Mouse (Mus musculus): ENCODE measurements around the gene Col4a2. TPM values are rescaled to one million over a fixed set of nuclear protein-coding genes. Genes with fewer than 3 reads are reported as not detected.

Gene Col4a2
- polyA plus RNA-seq, 1 experiment from 2014 or later, result 82.2 TPM

- H3K27ac ChIP-seq, result peak overlapping the region; percentile 63
Measured at GRCm38 (mm10) chr8:11327722-11328417, 15.3 kb downstream of the Col4a2 start.

GRCm38 (mm10) chr8:11331561-11331960 lies 19.0 kb downstream of the Col4a2 start:
- WGBS, result 65% methylated on average over 4 of the region's 4 CpGs
- no peak for ATAC-seq (ENCODE audit: insufficient number of reproducible peaks, insufficient read depth, low FRiP score, low TSS enrichment)
- no peak overlapping the region for H3K27ac ChIP-seq
- peaks cover 20% of the 10 kb centered on the region for H3K4me1 ChIP-seq
- H3K27me3 ChIP-seq, result no peaks in the 10 kb centered on the region
- H3K4me2 ChIP-seq (replicated peaks), result no peak overlapping the region
- no peaks in the 10 kb centered on the region for H3K36me3 ChIP-seq
- H3K9me3 ChIP-seq, result no peaks in the 10 kb centered on the region
- no peak overlapping the region for H3K9ac ChIP-seq
- no peak overlapping the region for H3K4me3 ChIP-seq

More at GRCm38 (mm10) chr8:11327722-11328417, 15.3 kb downstream of the Col4a2 start:
- ATAC-seq (ENCODE audit: insufficient number of reproducible peaks, insufficient read depth, low FRiP score, low TSS enrichment), result no peak
- Histone ChIP-seq H3K9me3 (no peaks in the 10 kb centered on the region), H3K4me3 (no peak overlapping the region), H3K4me1 (peaks cover 25% of the 10 kb centered on the region), H3K36me3 (no peaks in the 10 kb centered on the region), H3K27me3 (no peaks in the 10 kb centered on the region), H3K9ac (no peak overlapping the region), H3K4me2 (replicated peaks) (no peak overlapping the region)
- 37% methylated on average over 5 of the region's 5 CpGs for WGBS

- no peak overlapping the region for H3K4me2 ChIP-seq (replicated peaks)
- 72% methylated on average over 6 of the region's 6 CpGs for WGBS
Measured at GRCm38 (mm10) chr8:11333746-11334145, 21.1 kb downstream of the Col4a2 start.

GRCm38 (mm10) chr8:11334493-11334892 lies 21.9 kb downstream of the Col4a2 start:
- H3K4me1 ChIP-seq, result 0 out of 2 replicates have a peak, but pooled peaks cover 7% of the 10 kb centered on the region
- WGBS, result 83% methylated on average over 3 of the region's 3 CpGs
- H3K9me3 ChIP-seq, result no peaks in the 10 kb centered on the region
- no peaks in the 10 kb centered on the region for H3K36me3 ChIP-seq
- no peak overlapping the region for H3K27ac ChIP-seq
- no peak overlapping the region for H3K9ac ChIP-seq
- no peak for ATAC-seq (ENCODE audit: insufficient number of reproducible peaks, insufficient read depth, low FRiP score, low TSS enrichment)
- H3K4me2 ChIP-seq (replicated peaks), result no peak overlapping the region
- no peaks in the 10 kb centered on the region for H3K27me3 ChIP-seq
- H3K4me3 ChIP-seq, result no peak overlapping the region

More at GRCm38 (mm10) chr8:11333746-11334145, 21.1 kb downstream of the Col4a2 start:
- ATAC-seq (ENCODE audit: insufficient number of reproducible peaks, insufficient read depth, low FRiP score, low TSS enrichment), result no peak
- Histone ChIP-seq H3K27ac (no peak overlapping the region), H3K4me1 (0 out of 2 replicates have a peak, but pooled peaks cover 7% of the 10 kb centered on the region), H3K27me3 (no peaks in the 10 kb centered on the region), H3K9ac (no peak overlapping the region), H3K9me3 (no peaks in the 10 kb centered on the region), H3K36me3 (no peaks in the 10 kb centered on the region), H3K4me3 (no peak overlapping the region)

- H3K4me1 ChIP-seq, result 0 out of 2 replicates have a peak, but pooled peaks cover 6% of the 10 kb centered on the region
- no peak overlapping the region for H3K27ac ChIP-seq
- no peaks in the 10 kb centered on the region for H3K36me3 ChIP-seq
- H3K9ac ChIP-seq, result no peak overlapping the region
- H3K9me3 ChIP-seq, result no peaks in the 10 kb centered on the region
- no peak overlapping the region for H3K4me2 ChIP-seq (replicated peaks)
- H3K4me3 ChIP-seq, result no peak overlapping the region
- H3K27me3 ChIP-seq, result no peaks in the 10 kb centered on the region
- no peak for ATAC-seq (ENCODE audit: insufficient number of reproducible peaks, insufficient read depth, low FRiP score, low TSS enrichment)
- WGBS, result 90% methylated on average over 4 of the region's 4 CpGs
Measured at GRCm38 (mm10) chr8:11335238-11335637, 22.6 kb downstream of the Col4a2 start.

- Histone ChIP-seq H3K4me1 (0 out of 2 replicates have a peak, but pooled peaks cover 3% of the 10 kb centered on the region), H3K4me3 (no peak overlapping the region), H3K36me3 (no peaks in the 10 kb centered on the region), H3K9ac (no peak overlapping the region), H3K4me2 (replicated peaks) (no peak overlapping the region), H3K27ac (no peak overlapping the region), H3K27me3 (no peaks in the 10 kb centered on the region), H3K9me3 (no peaks in the 10 kb centered on the region)
- ATAC-seq (ENCODE audit: insufficient number of reproducible peaks, insufficient read depth, low FRiP score, low TSS enrichment), result no peak
- WGBS, result 88% methylated on average over 5 of the region's 5 CpGs
Measured at GRCm38 (mm10) chr8:11336346-11336745, 23.7 kb downstream of the Col4a2 start.

- no peak overlapping the region for H3K9ac ChIP-seq
- H3K27ac ChIP-seq, result no peak overlapping the region
- H3K4me3 ChIP-seq, result no peak overlapping the region
- no peaks in the 10 kb centered on the region for H3K9me3 ChIP-seq
- WGBS, result 86% methylated on average over 10 of the region's 10 CpGs
- ATAC-seq (ENCODE audit: insufficient number of reproducible peaks, insufficient read depth, low FRiP score, low TSS enrichment), result no peak
- H3K4me2 ChIP-seq (replicated peaks), result no peak overlapping the region
- H3K36me3 ChIP-seq, result no peaks in the 10 kb centered on the region
- H3K4me1 ChIP-seq, result 0 out of 2 replicates have a peak, but pooled peaks cover 4% of the 10 kb centered on the region
- no peaks in the 10 kb centered on the region for H3K27me3 ChIP-seq
Measured at GRCm38 (mm10) chr8:11337642-11338041, 25.0 kb downstream of the Col4a2 start.

- Histone ChIP-seq H3K27me3 (no peaks in the 10 kb centered on the region), H3K27ac (no peak overlapping the region), H3K4me2 (replicated peaks) (no peak overlapping the region), H3K9me3 (no peaks in the 10 kb centered on the region), H3K4me3 (no peak overlapping the region), H3K36me3 (no peaks in the 10 kb centered on the region), H3K4me1 (peaks cover 9% of the 10 kb centered on the region; the same call in 1 of the 2 replicates), H3K9ac (no peak overlapping the region)
- no peak for ATAC-seq (ENCODE audit: insufficient number of reproducible peaks, insufficient read depth, low FRiP score, low TSS enrichment)
- 84% methylated on average over 9 of the region's 9 CpGs for WGBS
Measured at GRCm38 (mm10) chr8:11338507-11338906, 25.9 kb downstream of the Col4a2 start.

- peaks cover 9% of the 10 kb centered on the region; the same call in 1 of the 2 replicates for H3K4me1 ChIP-seq
- H3K36me3 ChIP-seq, result no peaks in the 10 kb centered on the region
- H3K4me3 ChIP-seq, result no peak overlapping the region
- no peak for ATAC-seq (ENCODE audit: insufficient number of reproducible peaks, insufficient read depth, low FRiP score, low TSS enrichment)
- no peaks in the 10 kb centered on the region for H3K9me3 ChIP-seq
- no peak overlapping the region for H3K9ac ChIP-seq
- H3K27me3 ChIP-seq, result no peaks in the 10 kb centered on the region
- no peak overlapping the region for H3K4me2 ChIP-seq (replicated peaks)
- WGBS, result 82% methylated on average over 12 of the region's 12 CpGs
- H3K27ac ChIP-seq, result no peak overlapping the region
Measured at GRCm38 (mm10) chr8:11340310-11341110, 27.9 kb downstream of the Col4a2 start.

GRCm38 (mm10) chr8:11341111-11341566 lies 28.5 kb downstream of the Col4a2 start:
- Histone ChIP-seq H3K9me3 (no peaks in the 10 kb centered on the region), H3K4me1 (peaks cover 9% of the 10 kb centered on the region; the same call in 1 of the 2 replicates), H3K36me3 (no peaks in the 10 kb centered on the region), H3K4me3 (no peak overlapping the region), H3K27me3 (no peaks in the 10 kb centered on the region), H3K9ac (no peak overlapping the region), H3K27ac (no peak overlapping the region), H3K4me2 (replicated peaks) (no peak overlapping the region)
- ATAC-seq (ENCODE audit: insufficient number of reproducible peaks, insufficient read depth, low FRiP score, low TSS enrichment), result no peak
- 84% methylated on average over 3 of the region's 3 CpGs for WGBS

- ATAC-seq (ENCODE audit: insufficient number of reproducible peaks, insufficient read depth, low FRiP score, low TSS enrichment), result no peak
- Histone ChIP-seq H3K9ac (no peak overlapping the region), H3K4me1 (peaks cover 11% of the 10 kb centered on the region; the same call in 1 of the 2 replicates), H3K4me2 (replicated peaks) (no peak overlapping the region), H3K36me3 (no peaks in the 10 kb centered on the region), H3K27me3 (no peaks in the 10 kb centered on the region), H3K4me3 (no peak overlapping the region), H3K27ac (no peak overlapping the region), H3K9me3 (no peaks in the 10 kb centered on the region)
- WGBS, result 82% methylated on average over 9 of the region's 9 CpGs
Measured at GRCm38 (mm10) chr8:11344459-11344858, 31.9 kb downstream of the Col4a2 start.
